Mouse (Mus musculus) activated CD4-positive, CD25-positive, alpha-beta regulatory T cell (primary cell): ENCODE results near the gene Cry1. TPM values are rescaled to one million over a fixed set of nuclear protein-coding genes. Genes with fewer than 3 reads are reported as not detected.

Source experiments
- polyA plus RNA-seq, 2 experiments: library from polyadenylated mRNA; unstranded; fragments of 100-300 nt; shearing (Covaris generic); gene quantifications; one replicate each; pipeline ENCODE4 v1.2.1; 2017

Cry1 gene
- 10 to 100 TPM; 39.8 to 58.7 TPM for polyA plus RNA-seq

GRCm38 (mm10) chr10:85184964-85185608, at the start of gene Cry1:
TSS of gene Cry1 (minus strand) at chr10:85185064.

GRCm38 (mm10) chr10:85127395-85128287, 57.2 kb downstream of the Cry1 start, which contains the start of gene Mterf2:
TSS of gene Mterf2 (minus strand) at chr10:85128027.

GRCm38 (mm10) chr10:85102247-85103084, 82.4 kb downstream of the Cry1 start, which contains the start of the genes Fhl4 and Tmem263:
TSS of gene Fhl4 (minus strand) at chr10:85102495.
TSS of gene Tmem263 (plus strand) at chr10:85102627.

Other genes with a start within 250 kb of the Cry1 start
- under 1 TPM; 0.39 to 0.42 TPM for gene Fhl4, start 82.6 kb downstream of the Cry1 start, polyA plus RNA-seq
- 10 to 100 TPM in 1 of 2 experiments, 1 to 10 TPM in 1; 10.0 to 11.3 TPM for gene Tmem263, start 82.4 kb downstream of the Cry1 start, polyA plus RNA-seq
- 10 to 100 TPM; 17.6 to 22.0 TPM for gene Mterf2, start 57.0 kb downstream of the Cry1 start, polyA plus RNA-seq
- 10 to 100 TPM in 1 of 2 experiments, 1 to 10 TPM in 1; 8.4 to 12.4 TPM for gene Btbd11, start 201.8 kb upstream of the Cry1 start, polyA plus RNA-seq